Mouse (Mus musculus): ENCODE data around the gene Dnah9.

Dnah9 gene

GRCm38 (mm10) chr11:65794428-65795219 is 373.7 kb downstream of the Dnah9 start:
- no peak for DNase-seq (ENCODE audit: low spot score in 2 of 2)

GRCm38 (mm10) chr11:65788154-65788553 is 380.2 kb downstream of the Dnah9 start, which contains the start of gene Map2k4:
Map2k4 (minus strand) TSS chr11:65788297.
- DNase-seq (ENCODE audit: low spot score in 2 of 2), result peak; percentile 77 to 90

GRCm38 (mm10) chr11:65787421-65788151 is 380.8 kb downstream of the Dnah9 start:
- no peak for DNase-seq (ENCODE audit: low spot score in 2 of 2)

GRCm38 (mm10) chr11:65786160-65786559 is 382.2 kb downstream of the Dnah9 start:
- DNase-seq (ENCODE audit: low spot score in 2 of 2), result no peak

- DNase-seq (ENCODE audit: low spot score in 2 of 2), result no peak
Observed at GRCm38 (mm10) chr11:65781596-65781995, 386.8 kb downstream of the Dnah9 start.
